Mouse (Mus musculus): Measurements from ENCODE around the gene Dap. TPM values are rescaled to one million over a fixed set of nuclear protein-coding genes. Genes with fewer than 3 reads are reported as not detected.

Gene Dap
- total RNA-seq (2023) = 10 to 100 TPM; 74.7 to 75.1 TPM

DNA sequence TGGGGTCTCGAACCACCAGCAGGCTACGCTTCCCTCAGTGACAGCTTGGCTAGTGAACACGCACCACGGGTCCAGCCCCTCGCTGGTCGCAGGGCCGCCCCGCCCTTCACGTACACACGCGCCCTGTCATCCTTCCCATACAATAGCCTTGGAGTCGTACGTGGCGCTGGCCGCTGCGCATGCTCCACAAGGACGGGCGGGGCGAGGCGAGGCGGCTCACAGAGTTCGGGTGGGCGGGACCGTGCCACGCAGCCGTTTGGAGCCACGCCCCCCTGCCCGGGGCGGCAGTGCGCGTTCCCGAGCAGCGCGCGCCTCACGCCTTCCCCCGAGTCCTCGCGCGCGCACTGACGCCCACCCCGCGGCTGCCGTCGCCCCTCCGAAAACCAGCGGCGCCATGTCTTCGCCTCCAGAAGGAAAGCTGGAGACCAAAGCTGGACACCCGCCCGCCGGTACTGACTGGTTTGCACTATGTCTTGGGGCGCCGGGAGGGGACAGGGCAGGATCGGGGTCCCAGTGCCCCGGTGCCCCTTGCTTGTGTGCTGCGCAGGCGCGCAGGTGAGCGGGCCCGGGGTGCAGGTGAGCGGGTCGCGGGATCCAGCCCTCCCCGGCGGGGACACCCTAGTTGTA lies at the start of gene Dap:
TSS of gene Dap (plus strand) at position 180 of the 627 bp plus-strand sequence.

Other genes with a start within 250 kb of the Dap start
- gene Ankrd33b, start 143.4 kb downstream of the Dap start, total RNA-seq (2023) = 10 to 100 TPM; 59.3 to 66.0 TPM
- gene Ropn1l, start 229.4 kb downstream of the Dap start, total RNA-seq (2023) = under 1 TPM in 1 of 2 experiments, not detected in 1; 0.38 TPM